Mouse (Mus musculus) telencephalon, adult 2 months (tissue): ENCODE measurements around the gene Zdhhc18.
"Not testable (repeated sequence)": the region's sequence is repeated elsewhere in the genome, so short reads cannot be mapped to it uniquely, and the experiment has no call there.

ENCODE experiments used
- DNase-seq: peaks from one replicate; pipeline ENCODE4 v3.0.0-alpha.2; 2011; ENCODE audit warnings: low read depth, low spot score

Gene Zdhhc18

DNA sequence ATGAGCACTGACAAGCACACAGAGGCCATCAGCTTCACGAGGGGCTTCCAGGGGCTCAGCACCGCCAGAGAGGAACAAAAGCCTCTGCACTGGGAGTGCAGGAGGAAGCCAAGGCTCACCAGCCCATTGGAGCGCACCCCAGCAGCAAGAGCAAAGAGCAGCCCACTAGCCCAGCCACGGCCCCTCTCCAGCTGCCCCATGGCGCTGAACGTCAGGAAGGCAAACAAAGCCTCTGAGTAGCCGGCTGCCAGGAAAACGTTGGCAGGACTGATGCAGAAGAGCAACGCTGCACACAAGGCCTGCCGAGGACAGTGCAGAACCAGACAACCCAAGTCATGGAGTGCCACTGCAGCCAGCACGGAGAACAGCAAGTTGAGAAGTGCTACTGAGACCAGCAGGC is 15.2 kb upstream of the Zdhhc18 start:
- no peak for DNase-seq

DNA sequence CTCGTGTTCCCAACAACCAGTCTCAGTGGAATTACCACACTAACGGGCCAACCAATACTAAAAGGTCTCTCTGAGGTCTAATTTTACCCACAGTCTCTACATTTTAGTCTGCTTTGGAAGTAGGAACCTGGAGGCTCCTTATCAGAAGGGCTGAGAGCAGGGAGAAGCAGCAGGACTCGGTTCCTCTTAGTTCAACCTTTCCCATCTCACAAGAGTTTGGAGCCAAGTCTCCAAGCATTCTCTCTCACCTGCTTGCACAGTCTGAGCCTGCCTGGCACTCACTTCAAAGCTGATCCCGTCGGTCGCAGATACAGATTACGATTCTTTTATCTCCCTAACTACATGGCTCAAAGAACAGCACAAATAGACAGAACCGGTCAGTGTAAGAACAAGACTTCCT is 13.0 kb upstream of the Zdhhc18 start:
- no peak for DNase-seq

DNA sequence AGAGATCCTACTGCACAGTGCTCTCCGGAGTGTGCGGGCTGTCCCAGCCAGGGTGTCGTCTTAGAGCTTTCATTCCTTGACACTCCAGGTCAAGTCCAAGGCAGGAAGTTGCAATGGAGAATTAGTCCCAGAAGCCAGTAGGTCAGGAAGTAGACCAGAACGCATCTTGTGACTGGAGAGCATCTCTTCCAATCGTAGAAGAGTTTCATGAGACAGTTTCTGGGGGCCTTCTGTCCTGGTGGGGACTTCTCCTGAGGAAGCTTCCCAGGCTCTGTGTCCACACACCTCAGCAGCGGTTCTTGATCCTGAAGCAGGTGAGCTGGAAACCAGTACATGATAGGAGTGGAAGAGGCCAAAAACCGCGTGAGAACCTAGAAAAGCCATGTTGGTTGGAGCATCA is 12.5 kb upstream of the Zdhhc18 start:
- no peak for DNase-seq

DNA sequence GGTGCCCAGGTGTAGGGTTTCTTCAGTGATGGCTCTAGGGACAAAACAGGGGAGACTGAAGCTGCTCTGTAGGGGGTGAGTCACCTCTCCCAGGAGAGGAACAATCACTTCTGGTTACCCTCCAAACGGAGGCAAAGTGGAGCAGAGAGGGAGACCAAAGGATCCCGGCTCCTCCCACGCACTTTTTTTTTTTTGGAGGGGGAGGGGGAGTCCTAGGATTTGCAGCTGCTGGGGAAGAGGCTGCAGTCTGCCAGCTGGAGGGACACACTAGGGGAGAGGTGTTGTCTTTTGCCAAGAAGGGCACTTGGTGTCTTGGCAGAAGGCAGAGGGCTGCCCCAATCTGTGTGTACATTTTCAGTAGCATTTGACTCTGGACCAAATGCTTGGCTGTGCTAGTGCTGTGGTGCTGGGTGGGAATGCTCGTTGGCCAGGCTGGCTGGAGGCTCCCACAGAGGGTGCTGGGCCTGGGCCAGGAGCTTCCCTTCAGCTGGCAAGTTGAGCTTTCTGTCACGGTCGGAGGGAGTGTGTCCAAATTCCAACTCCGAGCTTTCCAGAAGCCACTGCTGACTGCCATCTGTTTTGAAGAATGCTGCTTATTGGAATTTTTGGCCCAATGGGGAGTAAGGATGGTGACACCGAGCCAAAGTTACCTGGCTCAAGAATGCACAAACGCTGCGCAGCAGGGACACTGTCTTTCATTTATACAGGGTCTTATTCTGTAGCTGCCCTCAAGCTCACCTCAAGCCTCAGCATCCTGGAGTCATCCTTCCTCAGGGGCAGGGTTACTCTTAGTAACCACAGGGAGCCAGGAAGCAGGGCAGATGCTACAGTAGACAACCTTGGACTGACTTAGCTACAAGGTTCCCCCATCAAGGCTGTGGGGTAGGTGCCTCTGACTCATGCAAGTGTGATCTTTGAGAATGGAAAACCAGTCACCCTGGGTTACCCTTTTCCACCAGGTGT is 10.5 kb upstream of the Zdhhc18 start:
- DNase-seq, result peak; percentile 62

DNA sequence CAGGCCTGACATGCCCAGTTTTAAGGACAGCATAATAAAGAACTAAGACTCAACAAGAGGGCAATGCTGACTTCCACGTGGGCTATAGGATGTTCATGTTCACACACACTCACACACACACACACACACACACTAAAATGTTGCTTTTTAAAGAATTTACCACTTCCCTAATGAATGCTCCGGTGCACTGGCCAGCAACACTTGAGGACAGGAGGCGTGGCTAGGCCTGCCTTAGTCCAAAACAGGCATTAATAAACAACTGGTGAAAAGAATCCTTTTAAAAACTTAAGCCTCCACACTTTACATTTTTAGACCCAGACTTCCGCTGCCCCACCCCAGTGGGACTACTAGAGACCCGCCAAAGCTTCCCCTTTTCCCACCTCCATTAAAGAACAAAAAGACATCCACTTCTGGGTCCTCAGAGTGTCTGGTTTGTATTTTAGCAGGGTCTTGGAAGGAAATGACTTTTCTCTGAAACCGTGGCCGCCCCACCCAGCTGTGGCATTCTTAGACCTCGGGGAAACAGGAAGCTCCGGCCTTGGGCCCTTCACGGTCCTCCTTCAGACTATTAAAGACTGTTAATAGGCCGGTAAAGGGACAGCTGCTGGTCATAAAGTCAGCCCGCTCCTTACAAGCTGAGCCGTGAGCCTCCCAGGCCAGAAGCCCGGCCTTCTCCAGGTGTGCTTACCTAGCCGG is 9.7 kb upstream of the Zdhhc18 start:
- DNase-seq, result no peak

DNA sequence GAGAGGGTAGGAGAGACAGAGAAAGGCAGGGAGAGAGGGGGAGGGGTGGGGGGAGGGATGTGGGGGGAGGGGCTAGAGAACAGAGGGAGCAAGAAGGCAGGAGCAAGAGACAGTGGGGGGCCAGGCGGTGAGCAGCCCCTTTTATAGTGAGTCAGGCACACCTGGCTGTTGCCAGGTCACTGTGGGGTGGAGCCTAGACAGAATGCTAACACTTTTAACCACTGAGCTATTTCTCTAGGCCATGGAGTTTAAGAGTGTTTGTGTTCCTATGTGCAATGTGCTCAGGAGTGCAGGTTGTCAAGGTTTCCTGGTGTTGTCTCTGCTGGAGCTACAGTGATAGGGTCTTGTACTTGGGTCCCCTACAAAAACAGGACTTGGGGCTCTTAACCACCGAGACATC is 8.8 kb upstream of the Zdhhc18 start:
- no peak for DNase-seq

DNA sequence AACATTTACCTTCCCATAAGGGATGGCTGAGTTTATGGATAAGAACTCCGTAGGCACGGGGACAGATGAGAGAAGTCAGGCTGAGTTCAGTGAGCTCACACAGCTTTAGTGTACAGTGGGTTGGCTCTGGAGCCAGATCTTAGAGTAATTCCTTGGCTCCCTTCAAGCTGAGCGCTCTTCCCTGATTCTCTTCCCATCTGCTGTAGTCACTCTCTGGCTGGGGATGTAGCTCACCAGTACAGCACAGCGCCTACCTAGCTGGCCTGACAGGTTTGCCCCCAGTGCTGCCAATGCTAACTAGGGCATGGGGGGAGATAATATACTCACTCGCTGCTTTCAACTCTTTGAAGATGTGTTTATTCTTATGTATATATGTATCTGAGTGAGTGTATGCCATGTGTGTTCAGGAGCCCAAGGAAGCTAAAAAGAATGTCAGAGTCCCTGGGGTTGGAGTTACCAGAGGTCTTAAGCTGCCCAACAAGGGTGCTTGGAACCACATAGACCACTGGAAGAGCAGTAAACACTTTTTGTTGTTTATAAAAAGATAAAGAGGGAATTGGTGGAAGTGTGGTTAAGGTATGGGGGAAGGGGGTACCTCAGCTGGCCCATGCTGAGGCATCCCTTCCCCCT is 8.0 kb upstream of the Zdhhc18 start:
- DNase-seq, result no peak

DNA sequence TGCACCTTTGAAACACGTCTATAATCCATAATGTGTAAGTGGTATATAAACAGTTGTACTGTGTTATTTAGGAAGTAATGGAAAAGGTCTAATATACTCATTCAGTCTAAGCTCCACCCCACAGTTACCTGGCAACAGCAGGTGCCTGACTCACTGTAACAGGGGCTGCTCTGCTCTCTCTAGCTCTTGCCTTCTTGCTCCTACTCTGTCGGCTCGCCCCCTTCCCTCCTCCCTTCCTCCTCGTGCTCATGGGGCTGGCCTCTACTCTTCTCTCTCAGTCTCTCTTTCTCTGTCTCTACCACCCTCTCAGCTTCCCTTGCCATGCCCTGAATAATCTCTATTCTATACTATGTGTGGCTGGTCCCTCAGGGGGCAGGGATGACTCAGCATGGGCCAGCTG is 7.0 kb upstream of the Zdhhc18 start:
- no peak for DNase-seq

DNA sequence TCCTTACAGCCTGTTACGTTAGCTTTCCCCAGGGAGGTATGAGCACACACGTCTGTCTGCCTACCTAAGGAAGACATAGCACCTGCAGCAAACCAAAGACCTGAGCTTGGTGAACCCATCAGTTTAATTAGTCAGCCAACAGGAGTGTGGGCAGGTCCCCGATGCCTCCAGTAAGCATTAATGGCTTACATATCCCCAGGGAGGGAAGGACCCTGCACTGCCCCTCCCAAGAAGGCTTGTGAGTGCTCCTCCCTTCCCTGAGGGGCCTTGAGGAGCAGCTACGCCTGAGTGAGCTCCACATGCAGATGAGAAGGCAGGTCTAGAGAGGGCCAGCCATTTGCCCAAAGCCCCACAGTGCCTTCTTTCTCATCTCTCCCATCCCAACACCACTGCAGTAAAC is 6.3 kb upstream of the Zdhhc18 start:
- no peak for DNase-seq

DNA sequence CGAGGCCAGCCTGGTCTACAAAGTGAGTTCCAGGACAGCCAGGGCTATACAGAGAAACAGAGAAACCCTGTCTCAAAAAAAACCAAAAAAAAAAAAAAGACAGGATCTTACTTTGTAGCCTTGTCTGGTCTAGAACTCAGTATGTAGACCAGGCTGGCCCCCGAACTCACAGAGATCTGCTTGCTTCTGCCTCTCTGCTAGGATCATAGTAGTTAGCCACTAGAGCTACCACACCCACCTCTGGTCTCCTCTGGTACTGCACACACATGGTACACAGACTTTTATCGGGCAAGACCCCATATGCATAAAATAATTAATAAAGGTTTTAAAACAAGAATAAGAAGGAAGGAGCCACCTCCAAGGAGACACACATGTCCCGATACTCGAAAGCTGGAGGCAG is 4.1 kb upstream of the Zdhhc18 start:
- DNase-seq, result not testable (repeated sequence)

DNA sequence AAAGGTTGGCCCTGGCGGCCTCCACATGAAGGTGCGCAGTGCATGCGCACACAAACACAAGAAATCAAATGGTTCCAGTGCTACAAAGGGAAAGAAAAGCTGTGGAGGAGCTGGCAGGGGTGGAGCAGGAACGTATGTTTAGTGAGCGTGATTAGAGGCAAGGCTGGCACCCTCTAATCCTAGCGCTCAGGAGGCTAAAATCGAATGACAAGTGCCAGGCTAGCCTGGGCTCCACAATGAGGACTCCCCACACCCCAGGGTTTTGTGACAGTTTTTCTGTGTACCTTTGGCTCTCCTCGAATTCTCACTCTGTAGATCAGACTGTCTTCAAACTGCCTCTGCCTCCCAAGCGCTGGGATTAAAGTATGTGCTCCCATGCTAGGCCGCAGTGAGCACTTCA is 2.8 kb upstream of the Zdhhc18 start:
- no peak for DNase-seq

DNA sequence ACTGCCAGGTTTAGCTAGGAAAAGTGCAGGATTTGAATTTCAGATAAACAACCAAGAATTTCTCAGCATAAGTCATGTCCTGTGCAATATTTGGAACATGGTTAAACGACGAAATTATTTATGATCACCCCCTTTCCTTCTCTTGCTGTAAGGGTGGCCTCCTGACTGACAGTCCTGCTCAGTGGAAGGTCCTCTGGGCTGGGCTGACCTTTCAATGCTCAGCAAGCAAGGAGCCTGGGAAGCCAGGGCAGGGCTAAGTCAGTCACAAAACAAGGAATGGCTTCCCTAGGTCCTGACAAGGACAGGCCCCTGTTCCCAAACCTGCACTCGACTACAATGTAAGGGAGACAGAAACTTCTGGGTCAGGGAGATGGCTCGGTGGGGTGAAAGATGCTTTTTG is 2.0 kb upstream of the Zdhhc18 start:
- no peak for DNase-seq

DNA sequence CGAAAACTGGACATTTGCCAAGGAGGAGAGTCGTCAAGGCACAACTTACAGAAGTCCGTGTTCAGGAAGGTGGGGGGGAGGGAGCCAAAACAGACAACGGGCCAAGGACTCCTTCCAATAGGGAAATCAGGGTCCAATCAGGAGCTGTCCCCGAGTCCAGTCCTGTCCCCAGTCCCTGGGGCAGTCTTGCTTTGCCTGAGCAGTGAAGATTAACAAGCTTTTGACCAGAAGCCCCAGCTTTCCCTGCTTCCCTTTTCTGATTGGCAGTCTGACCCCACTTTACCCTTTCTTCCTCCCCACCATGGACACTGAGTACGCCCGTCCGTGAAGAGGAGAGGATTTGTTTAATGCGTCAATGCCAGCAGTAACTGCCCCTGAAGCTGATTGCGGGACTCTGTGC is 1.5 kb upstream of the Zdhhc18 start:
- DNase-seq, result no peak

DNA sequence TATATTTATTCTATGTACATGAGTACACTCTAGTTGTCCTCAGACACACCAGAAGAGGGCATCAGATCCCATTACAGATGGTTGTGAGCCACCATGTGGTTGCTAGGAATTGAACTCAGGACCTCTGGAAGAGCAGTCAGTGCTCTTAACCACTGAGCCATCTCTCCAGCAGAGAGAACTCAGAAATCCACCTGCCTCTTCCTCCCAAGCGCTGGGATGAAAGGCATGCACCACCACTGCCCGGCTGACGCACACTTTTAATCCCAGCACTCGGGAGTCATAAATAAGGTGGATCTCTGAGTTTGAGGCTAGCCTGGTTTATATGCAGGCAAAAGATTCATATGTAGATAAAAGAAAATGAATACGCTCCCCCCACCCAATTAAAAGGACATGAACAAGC is 490 bp downstream of the Zdhhc18 start:
- not testable (repeated sequence) for DNase-seq

DNA sequence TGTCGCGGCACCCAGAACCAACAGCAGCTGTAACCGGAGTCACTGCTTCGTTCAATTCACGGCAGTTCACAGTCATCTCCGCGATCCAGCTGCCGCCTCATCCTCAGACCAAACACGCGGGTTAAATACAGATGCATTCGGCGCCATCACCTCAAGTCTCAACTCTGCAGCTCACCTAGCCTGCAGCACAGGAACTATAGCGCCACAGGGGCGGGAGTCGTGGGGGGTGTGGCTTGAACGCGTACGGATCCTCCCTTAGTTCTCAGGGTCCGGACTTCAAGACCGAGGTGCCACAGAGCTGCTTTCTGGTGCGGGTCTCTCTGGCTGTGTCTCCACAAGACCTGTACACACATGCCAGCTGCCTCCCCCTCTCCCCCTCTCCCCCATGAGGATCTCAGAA is 4.3 kb downstream of the Zdhhc18 start:
- no peak for DNase-seq

DNA sequence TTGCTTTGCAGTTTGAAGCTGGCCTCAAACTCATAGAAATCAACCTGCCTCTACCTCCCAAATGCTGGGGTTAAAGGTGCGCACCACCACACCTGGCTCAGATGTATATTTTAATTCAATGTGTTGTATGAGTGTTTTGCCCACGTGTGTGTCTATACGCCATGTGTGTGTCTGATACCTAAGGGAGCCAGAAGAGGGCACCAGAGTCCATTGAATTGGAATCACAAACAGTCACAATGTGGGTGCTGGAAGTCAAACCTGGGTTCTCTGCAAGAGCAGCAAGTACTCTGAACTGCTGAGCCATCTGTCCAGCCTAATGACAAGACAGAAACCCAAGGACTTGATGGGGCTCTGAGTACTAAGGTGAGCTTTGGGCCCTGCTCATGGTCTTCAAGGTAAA is 4.8 kb downstream of the Zdhhc18 start:
- DNase-seq, result no peak

DNA sequence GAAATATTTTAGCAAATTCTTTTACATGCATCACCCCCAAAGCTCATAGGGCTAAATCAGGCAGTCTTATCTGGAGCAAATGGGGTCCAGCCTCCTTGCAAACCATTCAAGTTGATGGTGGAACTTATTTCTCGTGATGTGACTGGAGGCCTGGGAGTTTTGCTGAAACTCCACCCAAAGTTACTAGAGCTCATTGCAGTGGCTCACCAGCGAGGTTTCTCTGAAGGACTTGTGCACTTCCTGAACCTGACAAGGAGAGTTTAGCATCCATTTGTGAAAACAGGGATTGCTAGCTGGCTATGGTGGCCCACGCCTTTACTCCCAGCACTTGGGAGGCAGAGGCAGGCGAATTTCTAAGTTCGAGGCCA is 15.9 kb downstream of the Zdhhc18 start:
- no peak for DNase-seq

DNA sequence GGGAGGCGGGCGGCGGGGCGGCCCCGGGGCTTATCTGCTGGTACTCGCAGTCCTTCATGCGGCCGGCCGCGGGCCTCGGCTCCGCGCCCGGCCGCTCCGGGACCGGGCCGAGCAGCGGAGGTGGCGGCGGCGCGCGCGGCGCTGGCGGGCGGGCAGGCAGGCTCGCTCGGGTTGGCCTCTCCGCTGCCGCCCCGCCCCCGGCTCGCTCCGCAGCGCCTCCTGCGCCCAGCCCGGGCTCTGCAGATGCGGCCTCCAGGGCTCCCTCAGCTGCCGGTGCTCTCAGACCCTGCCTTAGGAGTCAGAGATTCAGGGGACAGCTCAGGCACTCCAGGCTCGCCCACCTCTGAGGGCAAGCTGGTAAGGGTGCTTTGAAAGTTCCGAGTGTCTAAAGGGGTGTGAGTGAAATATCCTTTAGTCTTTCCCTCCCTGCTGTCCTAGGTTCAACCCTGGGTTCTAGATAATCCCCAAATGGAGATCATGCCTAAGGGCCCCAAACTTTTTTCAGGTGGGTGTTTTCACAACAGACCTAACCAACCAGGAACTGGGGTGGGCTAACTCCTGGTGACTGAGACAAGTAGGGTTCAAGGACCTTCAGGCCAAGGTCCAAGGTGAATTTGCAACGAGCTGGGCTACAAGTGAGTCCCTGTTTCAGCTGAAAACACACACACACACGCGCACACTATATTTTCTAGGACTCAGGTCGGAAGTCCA is 16.5 kb downstream of the Zdhhc18 start:
- DNase-seq, result no peak

DNA sequence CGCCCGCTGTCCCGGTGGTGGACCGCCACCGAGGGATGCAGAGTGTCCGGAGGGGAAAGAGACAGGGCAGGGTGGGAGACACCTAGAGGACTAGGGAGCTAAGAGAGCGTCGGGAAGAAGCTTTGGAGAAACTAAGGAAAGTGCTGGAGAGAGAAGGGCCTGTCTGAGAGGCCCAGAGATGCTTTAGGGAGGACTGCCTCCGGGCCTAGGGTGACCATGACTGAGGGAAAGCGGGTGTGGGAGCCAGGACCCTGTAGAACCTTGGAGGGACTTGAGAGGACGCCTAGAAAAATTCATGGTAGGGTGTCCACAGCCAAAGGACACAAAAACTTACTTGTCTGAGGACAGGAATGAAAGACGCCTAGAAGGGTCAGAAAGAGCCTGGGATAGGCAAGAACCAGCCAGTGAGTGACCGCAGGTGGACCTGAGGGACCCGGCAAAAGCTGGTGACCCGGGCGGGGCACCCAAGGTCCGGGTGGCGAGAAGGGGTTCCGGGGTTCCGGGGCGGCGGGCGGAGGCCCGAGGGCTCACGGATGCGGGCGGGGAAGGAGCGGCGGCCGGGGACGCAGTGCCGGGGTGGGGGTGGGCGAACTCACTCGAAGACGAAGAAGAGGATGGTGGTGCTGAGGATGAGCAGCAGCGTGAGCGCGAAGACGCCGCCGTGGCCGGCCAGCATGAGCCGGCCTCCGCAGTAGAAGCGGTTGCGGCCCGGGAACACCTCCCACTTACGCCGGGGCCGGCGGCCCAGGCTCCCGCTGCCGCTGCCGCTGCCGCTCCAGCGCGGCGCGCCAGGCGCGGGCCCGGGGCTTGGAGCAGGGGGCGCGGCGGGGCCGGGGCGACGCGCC is 17.2 kb downstream of the Zdhhc18 start:
- DNase-seq, result no peak

DNA sequence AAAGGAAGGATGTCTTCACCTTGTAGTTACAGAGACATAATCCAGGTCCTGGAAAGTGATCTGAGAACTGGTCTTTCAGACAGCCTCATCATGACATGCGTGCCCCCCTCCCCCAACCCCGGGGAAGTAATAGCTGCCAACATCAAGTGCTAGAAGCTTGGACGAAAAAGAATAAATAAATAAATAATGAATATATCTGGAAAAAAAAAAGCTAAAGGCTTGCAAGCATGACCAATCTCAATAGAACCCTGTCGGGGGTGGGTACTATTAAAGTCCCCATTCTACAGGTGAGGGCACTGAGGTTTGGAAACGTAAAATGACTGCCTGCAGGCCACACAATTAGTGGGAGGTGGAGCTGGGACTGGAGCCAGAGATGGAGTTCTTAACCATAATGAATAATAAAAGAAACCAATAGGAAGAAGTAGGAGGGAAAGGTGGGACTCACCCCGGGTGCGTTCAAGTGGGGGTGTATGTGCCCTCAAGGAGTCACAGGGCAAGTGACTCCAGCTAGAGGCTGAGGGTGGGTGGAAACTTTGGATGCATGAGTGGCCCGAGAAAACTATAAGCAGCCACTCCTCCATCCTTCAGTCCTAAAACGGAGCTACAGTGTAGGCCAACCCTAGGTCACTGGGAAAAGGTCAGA is 18.1 kb downstream of the Zdhhc18 start:
- no peak for DNase-seq
